Mouse (Mus musculus): ENCODE measurements around the gene Btf3l4. TPM values are rescaled to one million over a fixed set of nuclear protein-coding genes. Genes with fewer than 3 reads are reported as not detected.

The Btf3l4 gene
- polyA plus RNA-seq (2015; fragmentation: Nextera tagmentation; extraction: Ambion mirVana), result 135 and 138 TPM in 2 replicates

- Histone ChIP-seq H3K4me3 (replicated peaks) (peak within 1 kb of the TSS; percentile 91), H3K36me3 (peaks cover 9% of the 10 kb centered on the region; the same call in 1 of the 2 replicates), H3K9me3 (replicated peaks) (no peaks in the 10 kb centered on the region), H3K4me2 (replicated peaks) (peak within 1 kb of the TSS; percentile 74), H3K9ac (peak within 1 kb of the TSS; percentile 93), H3K4me1 (peaks cover 33% of the 10 kb centered on the region), H3K27me3 (no peaks in the 10 kb centered on the region), H3K27ac (replicated peaks) (peak within 1 kb of the TSS; percentile 100)
- under 1% methylated on average over 73 of the region's 73 CpGs for WGBS
- peak; percentile 96 for ATAC-seq (ENCODE audit: insufficient number of reproducible peaks, low FRiP score, low TSS enrichment, low read depth)
Measured at GRCm38 (mm10) chr4:108832916-108833827, at the start of gene Btf3l4. TSS of gene Btf3l4 (minus strand) at chr4:108833614.

- Histone ChIP-seq H3K36me3 (no peaks in the 10 kb centered on the region), H3K9ac (peak within 1 kb of the TSS; percentile 43), H3K4me2 (replicated peaks) (peak within 1 kb of the TSS; percentile 99), H3K27me3 (no peaks in the 10 kb centered on the region), H3K4me1 (peaks cover 12% of the 10 kb centered on the region), H3K9me3 (replicated peaks) (no peaks in the 10 kb centered on the region), H3K4me3 (replicated peaks) (peak within 1 kb of the TSS; percentile 61), H3K27ac (replicated peaks) (no peak within 1 kb of the TSS)
- ATAC-seq (ENCODE audit: insufficient number of reproducible peaks, low FRiP score, low TSS enrichment, low read depth), result peak; percentile 83
- under 1% methylated on average over 46 of the region's 46 CpGs for WGBS
Measured at GRCm38 (mm10) chr4:108878963-108879822, 45.8 kb upstream of the Btf3l4 start, which contains the start of gene Rab3b. TSS of gene Rab3b (plus strand) at chr4:108879063.

GRCm38 (mm10) chr4:108877901-108878300 is 44.5 kb upstream of the Btf3l4 start:
- H3K27me3 ChIP-seq, result no peaks in the 10 kb centered on the region
- 76% methylated on average over 6 of the region's 6 CpGs for WGBS
- H3K4me3 ChIP-seq (replicated peaks), result no peak overlapping the region
- no peaks in the 10 kb centered on the region for H3K36me3 ChIP-seq
- no peak overlapping the region for H3K4me2 ChIP-seq (replicated peaks)
- no peak for ATAC-seq (ENCODE audit: insufficient number of reproducible peaks, low FRiP score, low TSS enrichment, low read depth)
- H3K9ac ChIP-seq, result no peak overlapping the region
- no peak overlapping the region for H3K27ac ChIP-seq (replicated peaks)
- H3K4me1 ChIP-seq, result peaks cover 12% of the 10 kb centered on the region
- H3K9me3 ChIP-seq (replicated peaks), result no peaks in the 10 kb centered on the region

- no peak overlapping the region for H3K4me3 ChIP-seq (replicated peaks)
- H3K9ac ChIP-seq, result no peak overlapping the region
- no peak overlapping the region for H3K4me2 ChIP-seq (replicated peaks)
- H3K36me3 ChIP-seq, result no peaks in the 10 kb centered on the region
- no peaks in the 10 kb centered on the region for H3K9me3 ChIP-seq (replicated peaks)
- H3K27me3 ChIP-seq, result no peaks in the 10 kb centered on the region
- peaks cover 1% of the 10 kb centered on the region; the same call in 1 of the 2 replicates for H3K4me1 ChIP-seq
- H3K27ac ChIP-seq (replicated peaks), result no peak overlapping the region
- WGBS, result 90% methylated on average over 5 of the region's 5 CpGs
- ATAC-seq (ENCODE audit: insufficient number of reproducible peaks, low FRiP score, low TSS enrichment, low read depth), result no peak
Measured at GRCm38 (mm10) chr4:108873746-108874145, 40.3 kb upstream of the Btf3l4 start.

- 37% methylated on average over 10 of the region's 10 CpGs for WGBS
- no peaks in the 10 kb centered on the region for H3K36me3 ChIP-seq
- H3K27me3 ChIP-seq, result no peaks in the 10 kb centered on the region
- H3K4me3 ChIP-seq (replicated peaks), result no peak overlapping the region
- no peak overlapping the region for H3K9ac ChIP-seq
- H3K9me3 ChIP-seq (replicated peaks), result no peaks in the 10 kb centered on the region
- peak; percentile 51; the same call in 1 of the 2 replicates for ATAC-seq (ENCODE audit: insufficient number of reproducible peaks, low FRiP score, low TSS enrichment, low read depth)
- no peak overlapping the region for H3K4me2 ChIP-seq (replicated peaks)
- H3K4me1 ChIP-seq, result no peaks in the 10 kb centered on the region
- H3K27ac ChIP-seq (replicated peaks), result no peak overlapping the region
Measured at GRCm38 (mm10) chr4:108869730-108870374, 36.4 kb upstream of the Btf3l4 start.

- H3K9me3 ChIP-seq (replicated peaks), result no peaks in the 10 kb centered on the region
- 84% methylated on average over 7 of the region's 7 CpGs for WGBS
- no peak overlapping the region for H3K4me2 ChIP-seq (replicated peaks)
- no peak overlapping the region for H3K27ac ChIP-seq (replicated peaks)
- no peaks in the 10 kb centered on the region for H3K27me3 ChIP-seq
- no peak overlapping the region for H3K9ac ChIP-seq
- H3K4me3 ChIP-seq (replicated peaks), result no peak overlapping the region
- H3K36me3 ChIP-seq, result peaks cover 19% of the 10 kb centered on the region
- no peak for ATAC-seq (ENCODE audit: insufficient number of reproducible peaks, low FRiP score, low TSS enrichment, low read depth)
- H3K4me1 ChIP-seq, result no peaks in the 10 kb centered on the region
Measured at GRCm38 (mm10) chr4:108866806-108867205, 33.4 kb upstream of the Btf3l4 start.

GRCm38 (mm10) chr4:108848505-108848848 is 15.1 kb upstream of the Btf3l4 start, which contains the start of gene A730015C16Rik:
TSS of gene A730015C16Rik (minus strand) at chr4:108848619.
- Histone ChIP-seq H3K27me3 (no peaks in the 10 kb centered on the region), H3K4me1 (peaks cover 12% of the 10 kb centered on the region), H3K4me2 (replicated peaks) (peak within 1 kb of the TSS; percentile 88), H3K4me3 (replicated peaks) (peak within 1 kb of the TSS; percentile 94), H3K36me3 (peaks cover 5% of the 10 kb centered on the region), H3K9ac (peak within 1 kb of the TSS; percentile 62), H3K9me3 (replicated peaks) (no peaks in the 10 kb centered on the region), H3K27ac (replicated peaks) (peak within 1 kb of the TSS; percentile 92)
- ATAC-seq (ENCODE audit: insufficient number of reproducible peaks, low FRiP score, low TSS enrichment, low read depth), result peak; percentile 14; the same call in 1 of the 2 replicates
- WGBS, result 9% methylated on average over 20 of the region's 20 CpGs

- no peaks in the 10 kb centered on the region for H3K36me3 ChIP-seq
- H3K27me3 ChIP-seq, result no peaks in the 10 kb centered on the region
- under 1% methylated on average over 77 of the region's 77 CpGs for WGBS
- H3K27ac ChIP-seq (replicated peaks), result peak within 1 kb of the TSS; percentile 92
- H3K4me1 ChIP-seq, result peaks cover 12% of the 10 kb centered on the region
- no peaks in the 10 kb centered on the region for H3K9me3 ChIP-seq (replicated peaks)
- peak within 1 kb of the TSS; percentile 88 for H3K4me2 ChIP-seq (replicated peaks)
- H3K4me3 ChIP-seq (replicated peaks), result peak within 1 kb of the TSS; percentile 94
- ATAC-seq (ENCODE audit: insufficient number of reproducible peaks, low FRiP score, low TSS enrichment, low read depth), result peak; percentile 85
- H3K9ac ChIP-seq, result peak within 1 kb of the TSS; percentile 62
Measured at GRCm38 (mm10) chr4:108847715-108848504, 14.5 kb upstream of the Btf3l4 start, which contains the start of gene Kti12. TSS of gene Kti12 (plus strand) at chr4:108847785.

- Histone ChIP-seq H3K9me3 (replicated peaks) (no peaks in the 10 kb centered on the region), H3K27me3 (no peaks in the 10 kb centered on the region), H3K4me1 (peaks cover 12% of the 10 kb centered on the region), H3K4me3 (replicated peaks) (no peak overlapping the region), H3K9ac (no peak overlapping the region), H3K4me2 (replicated peaks) (no peak overlapping the region), H3K36me3 (no peaks in the 10 kb centered on the region), H3K27ac (replicated peaks) (no peak overlapping the region)
- WGBS, result 65% methylated on average over 5 of the region's 5 CpGs
- ATAC-seq (ENCODE audit: insufficient number of reproducible peaks, low FRiP score, low TSS enrichment, low read depth), result no peak
Measured at GRCm38 (mm10) chr4:108845824-108846569, 12.6 kb upstream of the Btf3l4 start.

- Histone ChIP-seq H3K9me3 (replicated peaks) (no peaks in the 10 kb centered on the region), H3K36me3 (no peaks in the 10 kb centered on the region), H3K9ac (no peak overlapping the region), H3K27me3 (no peaks in the 10 kb centered on the region), H3K4me2 (replicated peaks) (no peak overlapping the region), H3K4me3 (replicated peaks) (no peak overlapping the region), H3K4me1 (peaks cover under 1% of the 10 kb centered on the region; the same call in 1 of the 2 replicates), H3K27ac (replicated peaks) (no peak overlapping the region)
- no peak for ATAC-seq (ENCODE audit: insufficient number of reproducible peaks, low FRiP score, low TSS enrichment, low read depth)
Measured at GRCm38 (mm10) chr4:108843336-108843735, 9.9 kb upstream of the Btf3l4 start.
